Mouse (Mus musculus) bone marrow macrophage, adult 2 months (primary cell): ENCODE data around the gene Zfyve28.

Experiments used
- CTCF ChIP-seq: IDR thresholded peaks from 2 replicates; pipeline ENCODE4 v1.5.1; 2012; ENCODE audit warnings: low read depth, mild to moderate bottlenecking, low read length, moderate library complexity
- POLR2A ChIP-seq: IDR thresholded peaks from 2 replicates; pipeline ENCODE4 v1.6.1; 2012; ENCODE audit warnings: mild to moderate bottlenecking, low read depth, low read length, borderline replicate concordance

- no peak for TF ChIP-seq CTCF
- TF ChIP-seq POLR2A: no peak
Measured at GRCm38 (mm10) chr5:34189521-34189920, 98.7 kb downstream of the Zfyve28 start.
